In genomic region chr2:61667420-61667819, GRCm38 (mm10) we compare ENCODE assay signal across 22 mouse cellular contexts. TPM values are rescaled to one million over a fixed set of nuclear protein-coding genes. Genes with fewer than 3 reads are reported as not detected.
A peak's percentile ranks its signal among the peaks of the same experiment; 100 is the strongest.
DNase-seq lines count a peak whose midpoint lies in the region; ATAC-seq lines count a peak whose summit lies in the region.
"Had no signal": no experiment of that assay in that cellular context is flagged by ENCODE, and none has a peak within 500 bp of the region (broad histone marks: within the 10 kb centered on the region; RNA-seq: fewer than 3 reads in every experiment).

No protein-coding gene starts in this region.

- WGBS in forebrain, embryonic 16.5 days, result 80% methylated on average over 7 of the region's 7 CpGs
- WGBS in forebrain, embryonic 11.5 days, result 87% methylated on average over 7 of the region's 7 CpGs
- WGBS in kidney, embryonic 14.5 days, result 56% methylated on average over 7 of the region's 7 CpGs
- 71% methylated on average over 7 of the region's 7 CpGs for WGBS in midbrain, embryonic 11.5 days
- 71% methylated on average over 7 of the region's 7 CpGs for WGBS in midbrain, embryonic 13.5 days

- no peak overlapping the region for H3K4me2 ChIP-seq in forebrain, embryonic 16.5 days (ENCODE audit: low read length)
- H3K4me2 ChIP-seq in forebrain, embryonic 11.5 days (ENCODE audit: low read depth, low read length, severe bottlenecking), result no peak overlapping the region
- no peak overlapping the region for H3K4me2 ChIP-seq in kidney, embryonic 14.5 days (replicated peaks; ENCODE audit: low read depth, low read length)
- H3K4me2 ChIP-seq in midbrain, embryonic 11.5 days, result no peak overlapping the region
- no peak overlapping the region for H3K4me2 ChIP-seq in midbrain, embryonic 13.5 days (replicated peaks)
- H3K4me2 ChIP-seq: forebrain, embryonic 13.5 days; heart, embryonic 12.5 days; heart, embryonic 15.5 days; hindbrain, embryonic 13.5 days; intestine, embryonic 15.5 days had no signal

- H3K27me3 ChIP-seq in forebrain, embryonic 16.5 days (replicated peaks; ENCODE audit: control insufficient read depth, insufficient read depth, low read length), result no peaks in the 10 kb centered on the region
- no peaks in the 10 kb centered on the region for H3K27me3 ChIP-seq in forebrain, embryonic 11.5 days (ENCODE audit: control insufficient read depth, insufficient read depth, low read length)
- no peaks in the 10 kb centered on the region for H3K27me3 ChIP-seq in kidney, embryonic 14.5 days (ENCODE audit: control insufficient read depth, insufficient read depth, low read length)
- no peaks in the 10 kb centered on the region for H3K27me3 ChIP-seq in midbrain, embryonic 11.5 days (ENCODE audit: control insufficient read depth, insufficient read depth, low read length)
- H3K27me3 ChIP-seq in midbrain, embryonic 13.5 days, result no peaks in the 10 kb centered on the region
- H3K27me3 ChIP-seq: forebrain, embryonic 13.5 days; heart, embryonic 12.5 days; heart, embryonic 15.5 days; hindbrain, embryonic 13.5 days; intestine, embryonic 15.5 days had no signal

- DNase-seq in adrenal gland, adult 2 months, result peak; percentile 40
- no peak for DNase-seq in adrenal gland, adult 8-10 months
- no peak for DNase-seq in forebrain, embryonic 11.5 days (ENCODE audit: low spot score)
- DNase-seq in kidney, postnatal 4 days, result no peak
- DNase-seq in midbrain, embryonic 11.5 days (ENCODE audit: low spot score, missing footprints), result peak; percentile 19
- DNase-seq: cerebellum, adult 18-20 months; cerebellum, adult 9-10 months; cerebellum, postnatal 14 days; gastrocnemius, postnatal 25 days; heart, adult 18-20 months; heart, postnatal 10 days; heart, postnatal 36 days had no signal

- H3K9ac ChIP-seq in forebrain, embryonic 16.5 days (replicated peaks; ENCODE audit: low read depth, low read length), result no peak overlapping the region
- H3K9ac ChIP-seq in forebrain, embryonic 11.5 days (ENCODE audit: low read length), result no peak overlapping the region
- no peak overlapping the region for H3K9ac ChIP-seq in kidney, embryonic 14.5 days (ENCODE audit: low read depth, low read length)
- no peak overlapping the region for H3K9ac ChIP-seq in midbrain, embryonic 11.5 days (ENCODE audit: low read length)
- H3K9ac ChIP-seq in midbrain, embryonic 13.5 days (replicated peaks), result no peak overlapping the region
- H3K9ac ChIP-seq: forebrain, embryonic 13.5 days; heart, embryonic 12.5 days; heart, embryonic 15.5 days; hindbrain, embryonic 13.5 days; intestine, embryonic 15.5 days had no signal

- peaks cover 10% of the 10 kb centered on the region for H3K4me1 ChIP-seq in forebrain, embryonic 16.5 days (replicated peaks; ENCODE audit: control insufficient read depth, insufficient read depth, low read length)
- no peaks in the 10 kb centered on the region for H3K4me1 ChIP-seq in forebrain, embryonic 11.5 days (replicated peaks; ENCODE audit: control insufficient read depth, insufficient read depth, low read length)
- H3K4me1 ChIP-seq in kidney, embryonic 14.5 days (ENCODE audit: control insufficient read depth, insufficient read depth, low read length), result no peaks in the 10 kb centered on the region
- no peaks in the 10 kb centered on the region for H3K4me1 ChIP-seq in midbrain, embryonic 11.5 days (ENCODE audit: control insufficient read depth, insufficient read depth, low read length)
- H3K4me1 ChIP-seq in midbrain, embryonic 13.5 days (replicated peaks), result no peaks in the 10 kb centered on the region
- H3K4me1 ChIP-seq: heart, embryonic 12.5 days; heart, embryonic 15.5 days; hindbrain, embryonic 10.5 days; hindbrain, embryonic 13.5 days; intestine, embryonic 15.5 days had no signal

- no peaks in the 10 kb centered on the region for H3K9me3 ChIP-seq in forebrain, embryonic 16.5 days (ENCODE audit: control insufficient read depth, low read length)
- H3K9me3 ChIP-seq in forebrain, embryonic 11.5 days (ENCODE audit: control insufficient read depth, low read length), result no peaks in the 10 kb centered on the region
- H3K9me3 ChIP-seq in kidney, embryonic 14.5 days (ENCODE audit: control insufficient read depth, low read length), result no peaks in the 10 kb centered on the region
- H3K9me3 ChIP-seq in midbrain, embryonic 11.5 days (ENCODE audit: control insufficient read depth, low read length), result no peaks in the 10 kb centered on the region
- no peaks in the 10 kb centered on the region for H3K9me3 ChIP-seq in midbrain, embryonic 13.5 days
- H3K9me3 ChIP-seq: forebrain, embryonic 13.5 days; heart, embryonic 15.5 days; hindbrain, embryonic 10.5 days; hindbrain, embryonic 13.5 days; intestine, embryonic 15.5 days had no signal

- H3K36me3 ChIP-seq in forebrain, embryonic 16.5 days (ENCODE audit: control insufficient read depth, insufficient read depth), result no peaks in the 10 kb centered on the region
- H3K36me3 ChIP-seq in forebrain, embryonic 11.5 days (ENCODE audit: control insufficient read depth, insufficient read depth, low read length), result no peaks in the 10 kb centered on the region
- H3K36me3 ChIP-seq in kidney, embryonic 14.5 days (ENCODE audit: control insufficient read depth, insufficient read depth, low read length), result no peaks in the 10 kb centered on the region
- H3K36me3 ChIP-seq in midbrain, embryonic 11.5 days (ENCODE audit: control insufficient read depth, insufficient read depth, low read length), result no peaks in the 10 kb centered on the region
- no peaks in the 10 kb centered on the region for H3K36me3 ChIP-seq in midbrain, embryonic 13.5 days
- H3K36me3 ChIP-seq: heart, embryonic 12.5 days; heart, embryonic 15.5 days; hindbrain, embryonic 10.5 days; hindbrain, embryonic 13.5 days; intestine, embryonic 15.5 days had no signal

- 0 out of 2 replicates have a peak overlapping the region, but pooled peaks have one; percentile 47 for H3K27ac ChIP-seq in forebrain, embryonic 16.5 days (ENCODE audit: low read length)
- no peak overlapping the region for H3K27ac ChIP-seq in forebrain, embryonic 11.5 days (ENCODE audit: low read depth, low read length)
- no peak overlapping the region for H3K27ac ChIP-seq in kidney, embryonic 14.5 days (ENCODE audit: low read depth, low read length)
- H3K27ac ChIP-seq in midbrain, embryonic 11.5 days (ENCODE audit: low read depth, low read length), result no peak overlapping the region
- H3K27ac ChIP-seq in midbrain, embryonic 13.5 days, result no peak overlapping the region
- H3K27ac ChIP-seq: forebrain, embryonic 13.5 days; heart, embryonic 15.5 days; hindbrain, embryonic 10.5 days; hindbrain, embryonic 13.5 days; intestine, embryonic 15.5 days had no signal

- ATAC-seq in forebrain, embryonic 16.5 days, result no peak
- ATAC-seq in forebrain, embryonic 11.5 days (replicated peaks; ENCODE audit: low FRiP score), result no peak
- ATAC-seq in kidney, embryonic 14.5 days (ENCODE audit: low FRiP score, low TSS enrichment), result peak; percentile 57; the same call in 1 of the 2 replicates
- ATAC-seq in midbrain, embryonic 11.5 days (ENCODE audit: low FRiP score), result no peak
- ATAC-seq in midbrain, embryonic 13.5 days, result no peak
- ATAC-seq: forebrain, embryonic 13.5 days; hindbrain, embryonic 16.5 days; intestine, embryonic 15.5 days had no signal

- H3K4me3 ChIP-seq in forebrain, embryonic 16.5 days (replicated peaks; ENCODE audit: low read length), result no peak overlapping the region
- no peak overlapping the region for H3K4me3 ChIP-seq in forebrain, embryonic 11.5 days (ENCODE audit: low read depth, low read length)
- no peak overlapping the region for H3K4me3 ChIP-seq in kidney, embryonic 14.5 days (ENCODE audit: low read length)
- H3K4me3 ChIP-seq in midbrain, embryonic 11.5 days (ENCODE audit: low read depth, low read length), result no peak overlapping the region
- no peak overlapping the region for H3K4me3 ChIP-seq in midbrain, embryonic 13.5 days (replicated peaks)
- H3K4me3 ChIP-seq: forebrain, embryonic 13.5 days; heart, embryonic 12.5 days; heart, embryonic 15.5 days; hindbrain, embryonic 10.5 days; hindbrain, embryonic 13.5 days; intestine, embryonic 15.5 days had no signal

RNA-seq across cellular contexts. Expression of gene Psmd14, which starts 44.1 kb away (rescaled TPM):
- total RNA-seq in adrenal gland, adult 2 months (2021), result 100 to 1,000 TPM; 108 to 118 TPM
- 2.3 and 3.1 TPM in 2 replicates for polyA plus RNA-seq in adrenal gland, adult 2 months (2012; rRNA removed)
- total RNA-seq in adrenal gland, adult 8-10 months (2022), result 100 to 1,000 TPM in 3 of 4 experiments, 10 to 100 TPM in 1; 98.3 to 104 (median 101) TPM
- 253 and 271 TPM in 2 replicates for polyA plus RNA-seq in forebrain, embryonic 16.5 days (2015; fragmentation: Nextera tagmentation; extraction: Ambion mirVana)
- polyA plus RNA-seq in forebrain, embryonic 11.5 days (2014; fragmentation: Nextera tagmentation; extraction: Ambion mirVana), result 271 and 294 TPM in 2 replicates
- 188 and 208 TPM in 2 replicates for polyA plus RNA-seq in kidney, embryonic 14.5 days (2014; fragmentation: Nextera tagmentation; extraction: Ambion mirVana)
- 269 and 271 TPM in 2 replicates for polyA plus RNA-seq in midbrain, embryonic 11.5 days (2014; fragmentation: Nextera tagmentation; extraction: Ambion mirVana)
- polyA plus RNA-seq in midbrain, embryonic 13.5 days (2015; fragmentation: Nextera tagmentation; extraction: Ambion mirVana), result 220 and 243 TPM in 2 replicates

Comparison
In these comparisons a context has a peak if more than half of its experiments do, and no peak if none do; other contexts are left out.
1. DNase-seq: peak in adrenal gland, adult 2 months (single experiment) and midbrain, embryonic 11.5 days (single experiment); none in adrenal gland, adult 8-10 months (single experiment), forebrain, embryonic 11.5 days (single experiment) and kidney, postnatal 4 days (0 of 2).
2. RNA of gene Psmd14, which starts 44.1 kb away (polyA plus RNA-seq): 271 to 294 TPM in forebrain, embryonic 11.5 days, 269 to 271 TPM in midbrain, embryonic 11.5 days, 253 to 271 TPM in forebrain, embryonic 16.5 days, 220 to 243 TPM in midbrain, embryonic 13.5 days and 188 to 208 TPM in kidney, embryonic 14.5 days; 2.3 to 3.1 TPM in adrenal gland, adult 2 months; every median in the first group is over 10 times any median in the second.